Mouse (Mus musculus) midbrain, embryonic 13.5 days (tissue): ENCODE data around the gene Sema3b. TPM values are rescaled to one million over a fixed set of nuclear protein-coding genes. Genes with fewer than 3 reads are reported as not detected.
A peak's percentile ranks its signal among the peaks of the same experiment; 100 is the strongest.
"Not testable (repeated sequence)": the region's sequence is repeated elsewhere in the genome, so short reads cannot be mapped to it uniquely, and the experiment has no call there.

Experiments used
- ATAC-seq: fragments of 200-750 bp; cut with Nextera tagmentation; 2 replicates; pipeline ENCODE4 v1.8.0; 2017; ENCODE audit warnings: mild to moderate bottlenecking, moderate TSS enrichment, moderate library complexity
- H3K27ac ChIP-seq: fragments of 300-500 bp; sonication (generic); 2 replicates; pipeline ENCODE4 v1.5.1; 2015; ENCODE audit warnings: inconsistent platforms, mild to moderate bottlenecking, moderate library complexity
- H3K27me3 ChIP-seq: fragments of 300-500 bp; sonication (generic); 2 replicates; pipeline ENCODE4 v1.6.1; 2015; ENCODE audit warnings: mild to moderate bottlenecking, inconsistent platforms
- H3K36me3 ChIP-seq: fragments of 300-500 bp; sonication (generic); 2 replicates; pipeline ENCODE4 v1.6.1; 2015; ENCODE audit warnings: mild to moderate bottlenecking, inconsistent platforms
- H3K4me1 ChIP-seq: fragments of 300-500 bp; sonication (generic); replicated peaks from 2 replicates; pipeline ENCODE4 v1.6.1; 2015; ENCODE audit warnings: inconsistent platforms
- H3K4me2 ChIP-seq: fragments of 300-500 bp; sonication (generic); replicated peaks from 2 replicates; pipeline ENCODE4 v1.6.1; 2015; ENCODE audit warnings: moderate library complexity, mild to moderate bottlenecking, inconsistent platforms
- H3K4me3 ChIP-seq: fragments of 300-500 bp; sonication (generic); replicated peaks from 2 replicates; pipeline ENCODE4 v1.5.1; 2015; ENCODE audit warnings: mild to moderate bottlenecking, inconsistent platforms
- H3K9ac ChIP-seq: fragments of 300-500 bp; sonication (generic); replicated peaks from 2 replicates; pipeline ENCODE4 v1.6.1; 2015; ENCODE audit warnings: mild to moderate bottlenecking, inconsistent platforms
- H3K9me3 ChIP-seq: fragments of 300-500 bp; sonication (generic); 2 replicates; pipeline ENCODE4 v1.6.1; 2016; ENCODE audit warnings: mild to moderate bottlenecking, inconsistent platforms
- WGBS: fragments of 180-500 bp; shearing (Covaris S2); methylation state at CpG from one replicate; pipeline ENCODE4 v1.1.7; 2015; 5-methylcytosine and 5-hydroxymethylcytosine counted together
- polyA plus RNA-seq: library from polyadenylated mRNA; unstranded; fragments of >200 nt; fragmentation: Nextera tagmentation; extraction: Ambion mirVana; gene quantifications from 2 replicates; pipeline ENCODE4 v1.2.1, GENCODE M21; 2015

Gene Sema3b
- polyA plus RNA-seq, 1 experiment from 2014 or later: 2.7 TPM

DNA sequence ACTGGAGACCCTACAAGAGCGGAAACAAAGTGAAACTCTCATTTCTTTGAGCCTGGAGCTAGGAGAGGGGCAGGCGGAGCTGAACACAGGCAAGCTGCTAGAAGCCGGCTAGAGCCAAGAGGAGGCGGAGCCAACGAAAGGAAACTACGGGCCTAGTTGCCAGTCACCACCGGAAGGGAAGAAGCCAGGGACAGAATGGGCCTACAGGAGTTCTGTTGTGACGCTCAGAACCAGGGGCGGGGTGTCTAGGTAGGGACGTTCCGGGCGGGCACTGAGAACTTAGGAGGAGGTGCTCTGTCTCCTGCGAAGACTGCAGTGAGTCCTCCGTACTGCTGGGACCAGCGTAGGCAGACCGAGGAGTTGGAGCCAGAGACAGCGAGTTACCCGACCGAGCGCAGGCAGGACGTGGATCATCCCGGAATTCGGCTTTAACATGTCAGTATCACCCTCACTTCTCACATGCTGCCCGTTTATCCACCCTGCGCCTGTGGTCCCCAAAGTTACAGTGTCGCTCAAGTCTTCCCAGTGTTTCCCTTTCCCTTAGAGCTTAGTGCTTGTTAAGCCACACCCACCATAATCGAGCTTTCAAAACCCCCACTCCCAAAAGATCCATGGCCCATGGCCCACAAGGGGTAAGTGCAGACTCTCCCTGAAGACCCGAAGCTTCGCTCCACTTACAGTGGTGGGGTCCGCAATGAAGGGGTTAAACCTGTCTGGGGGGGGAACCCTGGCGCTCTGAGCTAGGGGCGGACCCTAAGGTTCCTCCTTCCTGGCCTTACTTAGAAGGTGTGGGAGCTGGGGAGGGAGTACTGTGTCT, 28.3 kb downstream of the Sema3b start, which contains the start of gene Hyal3:
Hyal3 (plus strand) TSS at position 318 of the 817 bp plus-strand sequence.
- Histone ChIP-seq H3K36me3 (peaks cover 17% of the 10 kb centered on the region), H3K9me3 (no peaks in the 10 kb centered on the region), H3K4me2 (peak within 1 kb of the TSS; percentile 97), H3K9ac (peak within 1 kb of the TSS; percentile 78), H3K27ac (peak within 1 kb of the TSS; percentile 80), H3K4me1 (peaks cover 50% of the 10 kb centered on the region), H3K4me3 (peak within 1 kb of the TSS; percentile 60), H3K27me3 (no peaks in the 10 kb centered on the region)
- under 1% methylated on average over 32 of the region's 32 CpGs for WGBS
- peak; percentile 82 for ATAC-seq

- no peak overlapping the region for H3K4me2 ChIP-seq
- ATAC-seq: no peak
These were observed 29.8 kb downstream of the Sema3b start for GRCm38 (mm10) chr9:107579023-107579900.

DNA sequence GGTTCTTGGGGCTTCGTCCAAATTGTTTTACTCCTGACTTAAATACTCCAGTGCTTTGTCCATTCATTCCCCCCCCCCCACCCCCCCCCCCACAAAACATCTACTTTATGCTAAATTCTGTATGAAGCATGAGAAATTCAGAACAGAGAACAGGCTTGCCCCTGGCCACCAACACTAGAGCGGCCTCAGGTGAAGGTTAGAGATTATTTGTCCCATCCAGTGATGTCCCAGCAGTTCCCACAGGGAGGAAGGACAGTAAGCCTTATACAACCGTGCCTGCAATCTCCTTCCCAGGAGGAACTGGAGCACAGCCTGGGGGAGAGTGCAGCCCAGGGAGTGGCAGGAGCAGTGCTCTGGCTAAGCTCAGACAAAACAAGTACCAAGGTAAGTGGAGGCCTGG, 30.4 kb downstream of the Sema3b start, which contains the start of gene Naa80:
Naa80 (plus strand) TSS at position 301 of the 400 bp plus-strand sequence.
- Histone ChIP-seq H3K36me3 (peaks cover 22% of the 10 kb centered on the region), H3K27me3 (no peaks in the 10 kb centered on the region), H3K4me2 (no peak within 1 kb of the TSS), H3K4me3 (no peak within 1 kb of the TSS), H3K9ac (peak within 1 kb of the TSS; percentile 1; the same call in 1 of the 2 replicates), H3K27ac (no peak within 1 kb of the TSS), H3K9me3 (no peaks in the 10 kb centered on the region), H3K4me1 (peaks cover 50% of the 10 kb centered on the region)
- 81% methylated on average over 3 of the region's 3 CpGs for WGBS
- ATAC-seq: no peak

More at GRCm38 (mm10) chr9:107579023-107579900, 29.8 kb downstream of the Sema3b start:
- Histone ChIP-seq H3K9me3 (no peaks in the 10 kb centered on the region), H3K4me1 (peaks cover 50% of the 10 kb centered on the region), H3K36me3 (peaks cover 22% of the 10 kb centered on the region), H3K27ac (no peak overlapping the region), H3K27me3 (no peaks in the 10 kb centered on the region), H3K9ac (peak overlapping the region; percentile 1; the same call in 1 of the 2 replicates), H3K4me3 (no peak overlapping the region)
- 94% methylated on average over 14 of the region's 14 CpGs for WGBS

DNA sequence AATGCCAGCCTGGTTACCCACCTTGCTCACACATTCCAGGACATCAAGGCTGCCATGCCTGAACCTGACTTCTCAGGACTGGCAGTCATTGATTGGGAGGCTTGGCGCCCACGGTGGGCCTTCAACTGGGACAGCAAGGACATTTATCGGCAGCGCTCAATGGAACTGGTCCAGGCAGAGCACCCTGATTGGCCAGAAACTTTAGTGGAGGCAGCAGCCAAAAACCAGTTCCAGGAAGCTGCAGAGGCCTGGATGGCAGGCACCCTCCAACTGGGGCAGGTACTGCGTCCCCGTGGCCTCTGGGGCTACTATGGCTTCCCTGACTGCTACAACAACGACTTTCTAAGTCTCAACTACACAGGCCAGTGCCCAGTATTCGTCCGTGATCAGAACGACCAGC, 31.2 kb downstream of the Sema3b start:
- Histone ChIP-seq H3K9me3 (no peaks in the 10 kb centered on the region), H3K4me3 (no peak overlapping the region), H3K27me3 (no peaks in the 10 kb centered on the region), H3K4me2 (no peak overlapping the region), H3K27ac (no peak overlapping the region), H3K4me1 (peaks cover 50% of the 10 kb centered on the region), H3K9ac (no peak overlapping the region), H3K36me3 (peaks cover 22% of the 10 kb centered on the region)
- 94% methylated on average over 10 of the region's 10 CpGs for WGBS
- ATAC-seq: no peak

- H3K4me2 ChIP-seq: peak within 1 kb of the TSS; percentile 44
- peak within 1 kb of the TSS; percentile 27 for H3K4me3 ChIP-seq
- no peaks in the 10 kb centered on the region for H3K9me3 ChIP-seq
- H3K27me3 ChIP-seq: no peaks in the 10 kb centered on the region
- peaks cover 55% of the 10 kb centered on the region for H3K4me1 ChIP-seq
- peaks cover 30% of the 10 kb centered on the region for H3K36me3 ChIP-seq
- peak within 1 kb of the TSS; percentile 42 for H3K9ac ChIP-seq
- WGBS: 28% methylated on average over 16 of the region's 16 CpGs
- peak; percentile 59; the same call in 1 of the 2 replicates for ATAC-seq
- peak within 1 kb of the TSS; percentile 22 for H3K27ac ChIP-seq
These were observed 32.5 kb downstream of the Sema3b start, which contains the start of gene Hyal1 for GRCm38 (mm10) chr9:107576357-107577107. Gene Hyal1, plus strand, starts transcription at chr9:107576927.

DNA sequence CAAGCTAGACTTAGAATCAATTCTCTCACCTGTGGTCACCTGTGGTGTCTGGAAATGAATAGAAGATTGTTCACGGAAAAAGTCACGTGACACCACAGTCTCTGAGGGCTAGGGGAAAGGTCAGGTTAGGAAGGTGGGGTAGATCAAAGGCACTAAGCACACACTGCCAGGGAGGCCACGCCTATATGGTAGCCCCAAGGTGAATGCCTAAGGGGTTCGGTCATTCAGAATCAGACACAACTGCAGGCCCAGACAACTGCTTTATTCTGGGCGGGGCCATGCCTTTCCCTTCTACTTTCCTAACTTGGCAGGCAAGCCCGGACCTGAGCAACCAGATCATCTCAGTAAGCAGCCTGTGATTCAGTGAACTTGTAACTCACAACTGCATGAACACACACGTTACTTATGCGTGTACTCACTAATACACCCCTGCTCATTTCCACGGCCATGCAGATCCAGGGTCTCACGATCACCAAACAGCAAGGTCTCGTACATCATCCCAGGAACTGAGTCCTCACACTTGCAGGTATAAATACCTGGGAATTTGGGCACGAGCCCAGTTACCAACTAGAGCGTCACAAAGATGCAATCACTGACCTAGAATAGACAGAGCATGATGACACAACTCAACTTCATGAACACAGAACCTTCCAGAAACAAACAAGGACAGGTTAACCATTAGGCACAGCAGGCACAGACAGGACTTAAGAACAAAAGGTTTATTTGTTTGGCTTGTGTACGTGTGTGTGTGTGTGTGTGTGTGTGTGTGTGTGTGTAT, 33.3 kb downstream of the Sema3b start:
- Histone ChIP-seq H3K4me2 (no peak overlapping the region), H3K27ac (peak overlapping the region; percentile 15; the same call in 1 of the 2 replicates)

GRCm38 (mm10) chr9:107573774-107574173, 35.3 kb downstream of the Sema3b start:
- not testable (repeated sequence) for ATAC-seq, H3K9ac ChIP-seq, H3K27ac ChIP-seq, H3K4me2 ChIP-seq, H3K9me3 ChIP-seq, H3K4me3 ChIP-seq, H3K27me3 ChIP-seq
- 74% methylated on average over 6 of the region's 6 CpGs for WGBS
- H3K4me1 ChIP-seq: peaks cover 51% of the 10 kb centered on the region
- H3K36me3 ChIP-seq: peaks cover 44% of the 10 kb centered on the region

More for the DNA sequence above, 33.3 kb downstream of the Sema3b start:
- WGBS: 92% methylated on average over 14 of the region's 14 CpGs
- H3K36me3 ChIP-seq: peaks cover 38% of the 10 kb centered on the region
- H3K27me3 ChIP-seq: no peaks in the 10 kb centered on the region
- H3K9me3 ChIP-seq: no peaks in the 10 kb centered on the region
- no peak overlapping the region for H3K4me3 ChIP-seq
- peaks cover 55% of the 10 kb centered on the region for H3K4me1 ChIP-seq
- no peak overlapping the region for H3K9ac ChIP-seq
- no peak for ATAC-seq

DNA sequence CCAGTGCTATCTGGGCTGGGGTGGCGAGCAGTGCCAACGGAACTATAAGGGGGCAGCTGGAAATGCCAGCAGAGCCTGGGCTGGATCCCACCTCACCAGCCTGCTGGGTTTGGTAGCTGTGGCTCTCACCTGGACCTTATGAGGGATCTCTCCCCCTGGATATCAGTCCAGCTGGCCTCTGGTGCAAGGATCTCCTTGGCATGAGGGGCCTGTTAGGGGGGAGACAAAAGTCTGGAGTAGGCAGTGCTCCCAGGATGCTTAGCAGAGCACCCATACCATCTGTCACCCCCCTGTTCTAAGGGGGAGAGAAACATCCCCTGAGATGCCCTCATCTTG, 36.7 kb downstream of the Sema3b start:
- 98% methylated on average over 2 of the region's 2 CpGs for WGBS
- Histone ChIP-seq H3K9ac (peak overlapping the region; percentile 23; the same call in 1 of the 2 replicates), H3K27me3 (no peaks in the 10 kb centered on the region), H3K4me3 (0 out of 2 replicates have a peak overlapping the region, but pooled peaks have one; percentile 1), H3K36me3 (peaks cover 44% of the 10 kb centered on the region), H3K27ac (peak overlapping the region; percentile 14; the same call in 1 of the 2 replicates), H3K4me1 (peaks cover 52% of the 10 kb centered on the region), H3K9me3 (no peaks in the 10 kb centered on the region), H3K4me2 (0 out of 2 replicates have a peak overlapping the region, but pooled peaks have one; percentile 6)
- no peak for ATAC-seq

DNA sequence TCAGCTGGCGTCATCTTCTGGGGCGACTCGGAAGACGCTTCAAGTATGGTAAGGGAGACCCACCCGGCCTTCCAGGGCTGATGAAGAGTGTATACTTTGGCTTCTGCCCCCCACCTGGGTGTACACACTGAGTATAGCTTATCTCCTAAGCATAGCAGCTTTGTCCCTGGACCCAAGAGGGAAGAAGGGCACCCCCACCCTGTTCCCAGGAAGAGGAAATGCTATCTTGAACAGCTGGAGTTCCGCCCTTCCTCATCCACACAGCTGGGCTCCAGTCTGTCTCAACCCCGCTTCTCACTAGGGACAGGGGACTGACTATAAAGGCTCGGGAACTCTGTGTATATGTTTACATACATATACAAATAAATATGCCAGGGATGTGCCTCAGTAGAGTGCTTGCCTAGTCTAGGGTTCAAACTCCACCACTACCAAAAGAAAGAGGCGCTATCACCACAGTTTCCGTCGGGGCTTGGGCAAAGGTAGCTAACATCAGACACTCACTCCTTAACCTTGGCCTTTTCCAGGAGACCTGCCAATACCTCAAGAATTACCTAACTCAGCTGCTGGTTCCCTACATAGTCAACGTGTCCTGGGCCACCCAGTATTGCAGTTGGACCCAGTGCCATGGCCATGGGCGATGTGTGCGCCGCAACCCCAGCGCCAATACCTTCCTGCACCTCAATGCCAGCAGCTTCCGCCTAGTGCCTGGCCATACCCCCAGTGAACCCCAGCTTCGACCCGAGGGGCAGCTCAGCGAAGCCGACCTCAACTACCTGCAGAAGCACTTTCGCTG, 37.3 kb downstream of the Sema3b start:
- Histone ChIP-seq H3K27me3 (no peaks in the 10 kb centered on the region), H3K9ac (peak overlapping the region; percentile 34; the same call in 1 of the 2 replicates), H3K4me2 (peak overlapping the region; percentile 96), H3K27ac (peak overlapping the region; percentile 14; the same call in 1 of the 2 replicates), H3K9me3 (no peaks in the 10 kb centered on the region), H3K4me3 (peak overlapping the region; percentile 71; the same call in 1 of the 2 replicates), H3K36me3 (peaks cover 44% of the 10 kb centered on the region), H3K4me1 (peaks cover 51% of the 10 kb centered on the region)
- ATAC-seq: no peak
- 94% methylated on average over 22 of the region's 22 CpGs for WGBS

DNA sequence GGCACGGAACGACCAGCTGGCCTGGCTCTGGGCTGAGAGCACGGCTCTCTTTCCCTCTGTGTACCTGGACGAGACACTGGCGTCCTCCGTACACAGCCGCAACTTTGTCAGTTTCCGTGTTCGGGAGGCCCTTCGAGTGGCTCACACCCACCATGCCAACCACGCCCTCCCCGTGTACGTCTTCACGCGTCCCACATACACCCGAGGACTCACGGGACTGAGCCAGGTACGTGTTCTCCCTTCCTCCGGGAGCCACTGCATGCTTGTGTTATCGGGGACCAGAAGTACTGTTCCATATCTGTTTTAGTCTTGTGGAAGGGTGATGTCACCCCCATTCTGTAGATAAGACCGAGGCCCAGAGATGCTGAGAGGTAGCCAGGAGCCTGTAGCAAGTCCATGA, 38.2 kb downstream of the Sema3b start:
- no peak overlapping the region for H3K27ac ChIP-seq

More for the DNA sequence above, 38.2 kb downstream of the Sema3b start:
- Histone ChIP-seq H3K9ac (peak overlapping the region; percentile 96), H3K4me1 (peaks cover 54% of the 10 kb centered on the region), H3K36me3 (peaks cover 53% of the 10 kb centered on the region), H3K9me3 (no peaks in the 10 kb centered on the region), H3K4me3 (peak overlapping the region; percentile 71), H3K27me3 (no peaks in the 10 kb centered on the region), H3K4me2 (peak overlapping the region; percentile 96)
- no peak for ATAC-seq
- 95% methylated on average over 21 of the region's 21 CpGs for WGBS
